Mouse (Mus musculus) Patski (cell line): ENCODE measurements at regions not wholly inside any gene's neighbourhood (a gene's known extent, or its start where the extent isn't known, plus 50 kb on each side); places are given as distances from the start of the nearest gene placed in this dataset.
A peak's percentile ranks its signal among the peaks of the same experiment; 100 is the strongest.

Experiments
- ATAC-seq: fragments of 100-300 bp; one replicate; pipeline ENCODE4 v1.8.0; 2021
- CTCF ChIA-PET: fragments of 350-600 bp; sonication (Branson Sonifier 250); formaldehyde crosslinking; loops from one replicate; lab custom pipeline; 2022; ENCODE audit warnings: inconsistent platforms; lab: Charles Lee
- POLR2A ChIA-PET: fragments of 350-600 bp; sonication (Branson Sonifier 250); formaldehyde crosslinking; loops from one replicate; lab custom pipeline; 2022; ENCODE audit warnings: antibody characterized with exemption, inconsistent platforms; lab: Charles Lee
- DNase-seq: peaks from one replicate; pipeline ENCODE4 v3.0.0-alpha.2; 2011; ENCODE audit warnings: low read depth, low spot score
- H3K27me3 ChIP-seq: fragments of 371-371 bp; one replicate; pipeline ENCODE4 v1.5.1; 2021
- CTCF ChIP-seq: fragments of 100-300 bp; IDR thresholded peaks from one replicate; pipeline ENCODE4 v1.5.1; 2021
- in situ Hi-C: fragments of 300-500 bp; cut with MboI; formaldehyde crosslinking; loops from 3 replicates; pipeline ENCODE4 v1.11.1; 2018; ENCODE audit warnings: low pct_unique_long_range_greater_than_20kb, mixed read lengths

DNA sequence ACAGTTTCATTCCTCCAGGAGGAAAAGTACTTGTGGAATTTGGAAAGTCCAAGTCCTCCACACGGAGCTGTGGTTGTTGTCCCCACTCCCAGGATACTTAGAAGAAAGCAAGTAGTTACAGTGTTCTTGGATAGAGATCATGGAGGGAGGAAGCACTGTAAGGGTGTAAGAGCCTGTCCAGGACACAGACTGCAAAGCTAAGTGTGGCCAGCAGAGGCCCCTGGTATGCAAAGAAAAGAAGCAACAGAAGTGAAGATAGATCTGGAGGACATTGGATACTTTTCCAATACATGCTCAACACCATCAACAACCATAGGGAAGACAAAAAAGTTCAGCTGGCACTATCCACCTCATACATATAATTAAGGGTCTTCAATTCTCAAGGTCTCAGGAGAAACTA lies 197.4 kb downstream of the Meis1 start:
- ChIA-PET CTCF (no interaction called here), POLR2A (no interaction called here)
- ATAC-seq, result no peak
- H3K27me3 ChIP-seq, result peaks cover 4% of the 10 kb centered on the region
- TF ChIP-seq CTCF, result peak; percentile 46
- no peak for DNase-seq
- in situ Hi-C loops, result no loop called here

DNA sequence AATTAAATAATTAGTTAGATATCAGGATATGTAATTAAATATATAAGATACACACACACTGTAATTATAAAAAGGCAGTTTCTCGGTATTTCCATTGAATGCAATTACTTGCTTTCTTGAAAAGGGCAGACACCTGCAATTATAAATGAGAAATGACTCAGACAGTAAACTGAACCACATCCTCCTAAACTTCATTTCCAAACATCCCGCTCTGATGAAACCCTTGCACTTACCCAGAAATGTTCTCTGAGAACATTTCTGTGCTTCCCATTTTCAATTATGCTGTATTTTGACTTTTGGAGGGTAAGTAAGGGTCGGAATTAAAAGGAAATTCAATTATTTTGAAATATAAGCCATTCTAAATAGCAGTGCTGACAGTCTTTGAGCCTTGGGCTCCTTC lies 204.7 kb downstream of the Meis1 start:
- no peak for TF ChIP-seq CTCF
- no peaks in the 10 kb centered on the region for H3K27me3 ChIP-seq
- DNase-seq (no peak), ATAC-seq (no peak)
- ChIA-PET CTCF (no interaction called here), POLR2A (no interaction called here)
- in situ Hi-C loops, result no loop called here

DNA sequence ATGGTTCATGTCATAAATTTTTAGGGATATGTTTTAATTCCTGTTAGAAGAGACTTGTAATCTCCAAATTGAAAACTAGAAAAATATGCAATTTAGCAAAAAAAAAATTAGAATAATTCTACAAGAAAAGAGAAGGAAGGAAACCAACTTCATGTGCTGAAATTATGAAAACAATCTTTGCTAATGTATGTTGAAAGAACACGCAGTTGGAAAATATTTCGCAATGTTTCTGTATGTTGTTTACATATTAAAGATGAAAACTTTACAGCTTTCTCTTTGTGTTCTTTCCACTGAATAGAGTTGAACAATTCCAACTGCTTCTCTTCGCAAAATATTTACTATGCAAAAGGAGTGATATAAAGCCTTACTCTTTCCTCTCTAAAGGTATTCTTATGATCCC lies 251.3 kb downstream of the Meis1 start:
- H3K27me3 ChIP-seq, result peaks cover 4% of the 10 kb centered on the region
- ATAC-seq, result no peak
- TF ChIP-seq CTCF, result no peak
- DNase-seq, result no peak
- in situ Hi-C loops, result no loop called here
- POLR2A ChIA-PET, result no interaction called here
- CTCF ChIA-PET, result no interaction called here

DNA sequence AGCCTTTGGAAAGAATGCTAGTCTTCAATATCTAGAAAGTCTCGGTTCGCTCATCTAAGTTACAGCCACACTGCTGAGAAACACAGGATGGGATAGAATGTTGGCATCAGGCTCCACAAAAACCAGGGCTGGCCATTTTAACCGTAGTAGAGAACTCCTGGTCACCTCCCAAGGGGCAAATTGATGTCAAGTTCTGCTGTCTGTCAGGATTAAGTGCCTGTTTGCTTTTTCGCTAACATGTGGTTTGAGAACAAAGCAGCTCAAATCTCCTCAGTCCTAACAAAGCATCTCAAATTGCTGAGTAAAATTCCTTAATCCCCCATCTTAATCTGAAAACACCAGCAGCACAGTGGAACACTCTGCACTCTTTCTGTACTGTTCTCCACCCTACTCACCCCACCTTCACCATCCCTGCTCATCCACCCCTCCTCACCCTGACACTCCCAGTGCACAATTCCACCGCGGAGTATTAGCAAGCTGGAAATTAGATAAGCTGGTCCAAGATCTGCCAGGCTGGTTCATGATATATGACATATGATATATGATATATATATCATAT lies 252.2 kb downstream of the Meis1 start:
- ATAC-seq (no peak), DNase-seq (no peak)
- in situ Hi-C loops, result no loop called here
- CTCF ChIA-PET, result no interaction called here
- no peak for TF ChIP-seq CTCF
- H3K27me3 ChIP-seq, result peaks cover 4% of the 10 kb centered on the region
- POLR2A ChIA-PET, result no interaction called here

DNA sequence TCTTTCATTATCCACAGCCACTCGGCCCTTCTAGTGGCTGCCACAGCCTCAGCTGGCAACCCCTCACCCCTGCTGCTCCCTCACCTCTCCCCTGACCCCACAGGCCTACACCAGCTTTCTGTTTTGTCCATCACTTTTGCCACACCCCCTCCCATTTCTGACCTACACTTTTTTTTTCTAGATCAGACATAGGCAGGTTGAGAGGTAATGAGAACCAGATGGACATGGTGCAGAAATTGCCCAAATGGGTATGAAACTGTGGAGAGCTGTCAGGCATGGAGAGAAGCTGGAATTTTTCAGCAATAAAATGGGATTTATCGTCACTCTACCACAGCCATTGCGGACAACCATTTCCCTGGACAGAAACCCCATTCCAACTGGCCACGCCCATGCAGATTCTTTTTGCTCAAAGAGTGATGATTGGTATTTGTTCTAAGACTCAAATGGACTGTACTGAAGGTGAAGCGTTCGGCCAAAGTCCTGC lies 260.2 kb downstream of the Meis1 start:
- no peak for TF ChIP-seq CTCF
- ATAC-seq (no peak), DNase-seq (no peak)
- POLR2A ChIA-PET, result no interaction called here
- in situ Hi-C loops, result no loop called here
- peaks cover 47% of the 10 kb centered on the region for H3K27me3 ChIP-seq
- CTCF ChIA-PET, result no interaction called here

DNA sequence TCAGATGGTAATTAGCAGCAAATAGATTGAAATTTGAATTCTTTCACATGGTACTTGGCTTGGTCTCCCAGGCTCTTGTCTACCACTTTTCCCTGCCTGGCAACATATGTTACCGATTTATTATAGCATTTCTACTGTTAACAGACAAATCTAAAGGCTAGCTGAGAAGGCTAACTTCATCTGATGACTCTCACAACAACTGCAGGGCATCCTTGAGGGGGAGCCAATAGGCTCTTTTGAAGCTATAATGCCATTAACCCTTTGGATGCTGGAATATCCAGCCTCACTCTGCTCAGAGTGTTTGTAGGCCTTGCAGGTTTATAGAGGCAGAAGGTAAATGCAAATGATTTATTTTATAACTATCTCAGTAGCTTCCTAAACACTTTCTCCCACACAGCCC lies 262.2 kb downstream of the Meis1 start:
- ChIA-PET POLR2A (no interaction called here), CTCF (interaction anchor here (0.5 kb wide), 1 partner anchor 249 kb away, joined by 3 read pairs; no protein-coding TSS in a partner anchor)
- ATAC-seq, result no peak
- TF ChIP-seq CTCF, result no peak
- in situ Hi-C loops, result no loop called here
- DNase-seq, result no peak
- H3K27me3 ChIP-seq, result peaks cover 59% of the 10 kb centered on the region

DNA sequence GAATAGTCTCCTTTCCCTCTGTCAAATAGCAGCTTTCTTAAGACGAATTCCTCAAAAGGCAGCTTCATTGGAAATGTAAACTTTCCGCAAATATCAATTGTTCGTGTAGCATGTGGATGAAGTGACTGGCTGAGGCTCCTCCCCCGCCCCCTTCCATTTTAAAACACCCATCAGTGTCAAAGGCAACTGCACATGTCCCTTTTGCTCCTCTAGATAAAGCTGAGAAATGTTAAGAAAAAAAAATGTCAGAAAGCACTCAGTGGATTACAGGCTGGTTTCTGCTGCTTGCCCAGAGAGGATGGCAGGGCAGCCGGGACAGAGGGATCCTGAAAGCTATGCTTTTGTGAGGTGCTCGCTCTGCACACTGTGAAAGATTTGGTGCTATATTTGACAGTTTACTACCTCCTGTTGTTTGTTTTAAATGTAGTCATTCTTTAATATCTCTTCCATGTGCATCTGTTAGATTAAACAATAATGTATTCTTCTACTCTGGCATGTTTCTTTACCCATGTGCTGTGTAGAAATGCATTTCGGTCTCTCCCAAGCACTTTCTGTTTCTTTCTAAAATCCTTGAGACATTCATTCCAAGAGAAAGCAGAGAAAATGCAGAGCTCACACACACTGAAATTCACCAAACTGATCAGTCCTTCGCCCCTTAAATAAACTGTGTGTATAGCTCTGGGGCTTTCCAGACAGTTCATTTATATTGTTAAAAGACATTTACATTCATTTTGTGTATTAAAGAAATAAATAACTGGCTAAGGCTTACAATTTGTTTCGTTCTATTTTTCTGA lies 263.9 kb downstream of the Meis1 start:
- no peak for ATAC-seq
- no peak for DNase-seq
- POLR2A ChIA-PET, result no interaction called here
- no peak for TF ChIP-seq CTCF
- in situ Hi-C loops, result no loop called here
- peaks cover 56% of the 10 kb centered on the region for H3K27me3 ChIP-seq
- CTCF ChIA-PET, result no interaction called here

DNA sequence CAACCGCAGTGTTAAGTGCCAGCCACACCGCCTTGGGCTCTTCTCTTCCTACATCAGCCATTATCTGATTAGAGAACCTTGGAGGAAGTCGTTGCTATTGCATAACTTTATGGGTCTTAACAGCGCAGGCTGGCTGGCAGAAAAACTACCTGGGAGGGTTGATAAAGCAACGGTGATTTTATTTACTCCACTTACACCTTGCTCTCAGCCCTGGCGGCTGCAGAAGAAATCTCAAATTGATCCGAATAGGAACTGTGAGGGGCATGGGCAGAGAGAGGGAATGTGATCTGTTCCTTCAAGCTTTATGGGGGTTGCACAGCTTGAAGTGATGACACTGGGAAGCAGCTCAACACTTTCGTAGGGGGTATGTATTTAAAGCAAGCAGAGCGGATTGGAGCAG lies 264.9 kb downstream of the Meis1 start:
- TF ChIP-seq CTCF, result no peak
- ATAC-seq (no peak), DNase-seq (no peak)
- H3K27me3 ChIP-seq, result peaks cover 57% of the 10 kb centered on the region
- in situ Hi-C loops, result no loop called here
- CTCF ChIA-PET, result interaction anchor here (1.0 to 1.7 kb wide), 2 partner anchors 12 to 31 kb away, joined by 3 read pairs; no protein-coding TSS in a partner anchor
- POLR2A ChIA-PET, result no interaction called here

DNA sequence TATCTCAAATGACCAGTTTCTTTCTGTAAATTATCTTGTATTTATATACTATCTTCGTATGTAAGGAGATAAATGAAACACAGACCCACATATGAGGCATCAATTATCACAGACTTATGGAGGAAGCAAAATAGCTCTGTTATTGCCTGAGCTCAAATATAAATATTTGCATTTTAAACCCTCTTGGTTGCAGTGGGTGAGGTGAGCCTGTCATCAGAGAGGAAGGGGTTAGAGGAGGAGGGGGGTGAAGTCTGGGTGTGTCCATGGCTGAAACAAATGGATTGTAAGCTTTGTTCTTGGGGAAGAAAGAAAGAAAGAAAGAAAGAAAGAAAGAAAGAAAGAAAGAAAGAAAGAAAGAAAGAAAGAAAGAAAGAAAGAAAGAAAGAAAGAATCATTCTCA lies 265.5 kb downstream of the Meis1 start:
- TF ChIP-seq CTCF, result no peak
- ChIA-PET CTCF (interaction anchor here (1.0 to 1.7 kb wide), 2 partner anchors 12 to 32 kb away, joined by 3 read pairs; no protein-coding TSS in a partner anchor), POLR2A (interaction anchor here (0.6 kb wide), 1 partner anchor 892 kb away, joined by 8 read pairs; no protein-coding TSS in a partner anchor)
- peaks cover 59% of the 10 kb centered on the region for H3K27me3 ChIP-seq
- in situ Hi-C loops, result no loop called here
- DNase-seq (no peak), ATAC-seq (no peak)

- in situ Hi-C loops, result no loop called here
- POLR2A ChIA-PET, result no interaction called here
- H3K27me3 ChIP-seq, result peaks cover 53% of the 10 kb centered on the region
- DNase-seq (no peak), ATAC-seq (no peak)
- CTCF ChIA-PET, result interaction anchor here (1.7 kb wide), 1 partner anchor 13 kb away, joined by 3 read pairs; no protein-coding TSS in a partner anchor
- no peak for TF ChIP-seq CTCF
Measured at GRCm38 (mm10) chr11:18752512-18752911, 266.3 kb downstream of the Meis1 start.
